Mouse (Mus musculus) embryo, embryonic 10.5 days (tissue): Measurements from ENCODE around the gene Smox.

Experiments
- DNase-seq: peaks from one replicate; pipeline ENCODE4 v3.0.0-alpha.2; 2015; ENCODE audit warnings: low spot score

Smox gene

DNA sequence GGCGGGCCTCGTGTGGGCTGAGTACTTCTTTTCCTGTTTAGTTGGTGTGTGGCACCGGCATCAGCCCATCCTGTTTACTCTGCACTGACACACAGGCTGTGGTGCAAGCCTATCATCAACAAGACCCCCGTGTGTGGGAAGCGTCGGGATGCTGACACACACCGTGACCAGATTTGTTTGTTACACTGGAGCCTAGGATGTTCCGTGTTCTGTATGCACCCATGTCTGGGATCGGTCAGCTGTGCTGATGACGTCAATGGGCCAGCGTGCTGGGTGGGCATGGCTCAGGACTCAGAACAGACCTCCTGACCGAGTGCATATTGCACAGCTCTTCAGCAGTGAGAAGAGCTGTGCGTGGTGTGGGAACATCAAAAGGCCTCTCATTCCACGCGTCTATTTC lies 6.2 kb upstream of the Smox start:
- no peak for DNase-seq

DNA sequence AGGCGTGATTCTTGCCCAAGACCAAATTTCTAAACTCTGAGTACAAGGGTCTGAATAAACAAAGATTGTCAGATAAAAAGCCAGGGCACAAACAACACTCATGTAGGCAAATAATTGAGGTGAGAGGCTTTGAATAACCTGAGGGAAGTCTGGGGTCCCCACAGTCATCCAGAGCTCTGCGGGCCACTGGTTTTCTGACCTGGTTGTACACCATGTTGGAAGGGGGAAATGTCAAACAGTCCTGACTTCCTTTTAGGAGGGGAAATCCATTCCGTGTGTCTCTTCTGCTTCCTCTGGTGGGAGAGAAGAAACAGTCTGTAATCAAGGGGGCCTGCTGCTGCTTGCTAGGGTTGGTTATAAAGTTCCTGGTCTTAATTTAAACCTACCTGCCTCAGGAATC lies 5.2 kb upstream of the Smox start:
- no peak for DNase-seq

GRCm38 (mm10) chr2:131487337-131487736 lies 4.0 kb upstream of the Smox start:
- DNase-seq = peak; percentile 49

- DNase-seq = no peak
Measured at GRCm38 (mm10) chr2:131488261-131488660, 3.0 kb upstream of the Smox start.

- DNase-seq = no peak
Measured at GRCm38 (mm10) chr2:131488870-131489269, 2.4 kb upstream of the Smox start.

- no peak for DNase-seq
Measured at GRCm38 (mm10) chr2:131489591-131489990, 1.7 kb upstream of the Smox start.

DNA sequence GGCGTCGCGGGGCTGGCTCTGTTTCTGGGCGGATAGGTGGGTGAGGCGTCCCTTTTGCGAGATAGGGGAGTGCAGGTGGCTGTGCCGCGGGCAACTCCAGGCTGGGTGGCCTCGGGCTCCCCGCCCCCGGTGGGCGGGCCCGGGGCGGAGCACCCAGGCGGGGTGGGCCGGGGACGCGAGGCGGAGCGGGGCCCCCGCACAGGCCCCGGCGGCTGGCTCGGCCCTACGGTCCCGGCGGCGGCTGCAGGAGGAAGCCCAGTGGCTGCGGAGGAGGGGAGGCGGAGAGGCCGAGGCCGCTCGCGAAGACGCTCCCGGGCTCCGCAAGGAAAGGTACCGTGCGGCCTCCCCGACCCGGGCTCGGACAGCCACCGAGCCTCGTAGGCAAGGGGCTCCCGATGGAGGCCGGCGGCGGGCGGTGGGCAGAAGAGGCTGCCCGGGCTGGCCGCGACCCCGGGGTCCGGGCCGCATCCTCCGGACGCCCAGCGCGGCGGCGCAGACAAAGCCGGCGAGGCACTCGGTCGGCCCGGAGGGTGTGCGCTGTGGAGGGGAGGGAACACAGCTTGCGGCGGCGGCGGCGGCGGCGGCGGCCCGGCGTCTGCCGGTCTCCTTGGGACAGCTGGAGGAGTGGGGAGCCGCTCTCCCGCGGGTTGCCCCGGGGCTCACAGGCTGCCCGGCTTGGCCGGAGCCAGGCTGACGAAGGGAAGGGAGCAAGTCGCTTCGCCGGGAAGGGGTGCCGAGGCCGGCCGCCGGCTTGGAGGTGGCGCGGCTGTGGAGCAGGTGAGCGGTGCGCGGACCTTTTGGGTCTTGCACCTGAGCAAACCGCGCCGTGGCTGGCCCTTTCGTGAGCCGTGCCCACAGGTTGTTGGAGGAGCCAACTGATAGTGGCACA lies 655 bp downstream of the Smox start:
- DNase-seq = peak; percentile 80

GRCm38 (mm10) chr2:131492596-131493139 lies 1.4 kb downstream of the Smox start:
- DNase-seq = peak; percentile 27

DNA sequence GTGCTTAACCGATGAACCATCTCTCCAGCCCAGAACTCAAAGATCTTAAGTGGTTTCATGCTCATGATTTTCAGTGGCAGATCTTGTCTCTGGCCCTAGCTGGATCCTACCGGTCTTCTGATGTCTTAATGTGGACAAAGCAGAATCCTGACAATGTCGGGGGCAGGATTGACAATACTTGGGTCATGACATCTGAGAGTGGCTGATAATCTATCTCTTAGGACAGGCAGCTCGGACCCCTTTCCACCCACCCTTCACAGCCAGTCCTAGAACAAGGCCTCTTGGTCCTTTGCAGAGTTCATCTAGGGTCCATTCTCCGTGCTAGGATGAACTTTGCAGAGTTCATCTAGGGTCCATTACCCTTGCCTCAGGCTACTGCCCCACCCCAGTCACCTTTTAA lies 2.1 kb downstream of the Smox start:
- no peak for DNase-seq

DNA sequence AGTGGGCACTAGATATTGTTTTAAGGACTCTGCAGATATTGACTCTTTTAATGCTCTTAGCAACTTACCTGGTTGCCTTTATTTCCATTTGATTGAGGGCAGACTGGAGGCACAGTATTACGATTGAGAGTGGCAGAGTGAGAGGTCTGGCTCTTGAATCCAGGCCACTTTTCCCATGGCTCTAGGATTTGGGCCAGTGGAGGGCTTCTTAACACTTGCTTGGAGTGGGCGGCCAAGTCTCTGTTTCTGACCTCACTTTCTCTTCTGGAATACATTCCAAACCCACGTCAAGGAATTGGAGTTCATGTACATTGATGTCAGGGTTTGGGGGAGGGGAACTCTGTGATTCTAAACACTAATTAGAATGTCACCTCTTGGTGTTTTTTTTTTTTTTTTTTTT lies 4.0 kb downstream of the Smox start:
- no peak for DNase-seq

DNA sequence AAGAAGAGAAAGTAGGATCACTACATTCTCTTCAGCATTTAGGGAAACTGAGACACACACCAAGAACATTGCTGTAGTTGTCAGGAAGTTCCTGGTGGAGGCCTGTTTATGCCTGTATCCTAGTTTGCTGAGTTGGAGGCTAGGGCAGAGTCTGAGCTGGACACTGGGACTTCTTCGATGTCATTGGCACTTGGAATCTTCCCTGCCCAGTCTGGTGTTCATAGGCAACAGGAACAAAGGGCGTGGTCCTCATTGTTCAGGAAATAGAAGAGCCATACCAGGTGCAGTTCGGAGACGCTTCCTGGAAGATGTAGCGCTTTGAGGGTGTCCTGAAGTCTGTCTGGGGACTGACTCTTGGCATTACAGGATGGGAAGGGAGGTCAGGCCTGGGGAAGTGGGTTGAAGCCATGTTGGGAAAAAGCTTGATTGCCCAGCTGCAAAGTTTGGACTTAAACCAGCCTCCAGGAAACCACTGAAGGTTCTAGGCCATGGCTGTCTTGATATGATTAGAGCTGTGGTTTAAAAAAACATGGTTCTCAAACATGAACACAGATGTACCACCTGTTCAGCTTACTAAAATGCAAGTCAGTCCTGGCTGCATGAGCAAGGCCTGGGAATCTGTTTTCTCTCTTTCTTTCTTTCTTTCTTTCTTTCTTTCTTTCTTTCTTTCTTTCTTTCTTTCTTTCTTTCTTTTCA lies 5.0 kb downstream of the Smox start:
- no peak for DNase-seq

- DNase-seq = no peak
Measured at GRCm38 (mm10) chr2:131497224-131497856, 6.0 kb downstream of the Smox start.

GRCm38 (mm10) chr2:131498219-131498618 lies 6.9 kb downstream of the Smox start:
- no peak for DNase-seq

- DNase-seq = no peak
Measured at GRCm38 (mm10) chr2:131499290-131499845, 8.1 kb downstream of the Smox start.

DNA sequence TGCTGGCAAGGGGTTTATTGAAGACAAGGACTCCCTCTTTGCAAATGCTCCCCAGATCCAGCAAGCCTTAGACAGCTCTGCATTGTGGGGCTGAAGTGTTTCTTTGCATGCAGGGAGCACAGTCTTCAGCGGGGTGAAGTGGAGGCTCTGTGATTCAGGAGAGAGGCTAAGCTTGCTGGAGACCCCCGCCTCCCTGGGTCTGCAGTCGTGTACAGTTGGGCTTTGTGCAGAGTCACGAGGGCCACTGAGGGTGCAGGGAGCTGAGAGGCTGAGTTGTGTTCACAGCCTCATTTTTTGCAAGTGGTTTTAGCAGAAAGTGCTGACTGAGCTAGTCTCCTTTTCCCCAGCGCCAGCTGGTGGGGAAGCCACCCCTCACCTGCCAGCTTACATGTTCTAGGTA lies 10.6 kb downstream of the Smox start:
- no peak for DNase-seq

DNA sequence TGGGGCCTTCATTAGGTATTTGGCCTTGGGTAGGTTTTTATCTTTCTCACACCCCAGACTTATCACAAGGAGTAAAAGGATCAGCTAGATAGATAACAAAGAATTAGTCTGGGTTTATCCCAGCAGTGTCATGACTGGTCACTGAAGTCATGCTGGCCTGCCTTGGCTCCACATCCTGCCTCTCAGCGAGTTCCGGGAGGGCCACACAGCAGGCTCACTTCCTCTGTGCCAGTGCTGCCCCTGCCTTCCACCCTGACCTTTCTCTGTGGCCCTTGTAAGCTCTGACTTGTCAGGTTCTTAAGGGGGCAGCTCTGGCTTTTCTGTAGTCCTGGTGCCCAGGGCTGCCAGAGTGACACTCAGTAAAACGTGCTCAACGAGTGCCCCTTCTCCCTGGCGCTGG lies 11.3 kb downstream of the Smox start:
- DNase-seq = no peak

- no peak for DNase-seq
Measured at GRCm38 (mm10) chr2:131505431-131505830, 14.1 kb downstream of the Smox start.

DNA sequence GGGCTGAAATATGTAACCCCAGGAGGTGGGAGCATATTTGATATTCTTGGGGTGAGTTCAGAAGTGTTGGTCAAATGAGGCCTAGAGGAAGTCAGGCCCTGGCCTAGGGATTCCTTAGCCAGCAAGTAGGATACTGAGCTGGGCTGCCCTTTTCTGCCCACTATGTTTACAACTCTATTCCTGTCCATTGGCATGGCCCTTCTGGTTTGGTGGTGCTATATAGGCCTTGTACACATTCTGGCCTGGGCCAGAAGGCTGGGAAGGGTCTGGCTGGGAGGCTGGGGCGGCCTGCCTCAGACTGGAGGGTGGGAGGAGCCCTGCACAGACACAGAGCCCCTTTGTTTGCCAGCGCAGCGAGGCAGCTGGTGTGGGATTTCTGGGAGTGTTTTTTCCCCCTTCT lies 15.1 kb downstream of the Smox start:
- DNase-seq = peak; percentile 70

DNA sequence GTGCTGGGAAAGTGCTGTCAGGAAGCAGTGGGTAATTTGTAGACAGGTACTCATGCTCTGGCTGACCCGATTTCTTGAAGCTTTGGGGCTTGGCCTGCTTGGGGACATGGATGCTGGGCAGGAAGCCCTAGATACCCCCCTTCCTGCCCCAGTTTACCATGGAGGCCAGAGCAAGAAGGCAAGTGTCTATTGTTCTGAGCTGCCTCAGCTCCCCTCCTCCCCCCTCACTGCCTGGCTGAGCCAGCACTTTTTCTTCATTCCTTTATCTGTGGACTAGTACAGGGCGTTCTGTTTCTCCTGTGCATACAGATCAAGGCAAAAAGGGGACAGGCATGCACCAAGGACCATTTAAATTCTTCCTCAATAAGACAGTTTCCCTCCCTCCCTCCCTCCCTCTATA lies 17.2 kb downstream of the Smox start:
- no peak for DNase-seq

DNA sequence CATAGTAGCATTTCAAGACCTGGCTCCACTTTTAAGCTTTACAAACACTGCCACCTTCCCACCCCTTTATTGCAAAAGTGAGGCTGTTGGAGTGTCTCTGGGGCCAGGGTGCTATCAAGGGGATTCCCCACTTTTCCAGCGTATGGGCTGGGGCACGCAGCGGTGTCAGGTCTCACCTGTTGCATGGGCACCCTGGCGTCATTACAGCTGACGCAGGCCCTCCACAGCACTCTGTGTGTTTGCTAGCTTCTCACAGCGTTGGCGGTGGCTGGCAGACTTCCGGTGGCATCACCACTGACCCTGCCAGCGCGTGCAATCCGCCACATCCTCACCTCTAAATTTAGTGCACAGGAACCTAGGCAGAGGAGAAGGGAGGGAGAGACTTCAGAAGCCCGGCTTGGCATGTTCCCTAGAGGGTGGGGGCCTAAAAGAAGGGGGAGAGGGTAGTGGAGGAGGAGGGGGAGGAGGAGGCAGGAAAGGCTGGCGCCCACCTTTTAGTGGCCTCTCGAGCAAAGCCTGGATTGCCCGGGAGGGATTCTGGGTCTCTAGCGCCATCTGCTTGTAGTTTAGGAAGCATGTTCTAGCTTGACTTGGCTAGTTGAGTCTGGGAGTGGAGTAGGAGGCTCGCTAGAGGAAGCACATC lies 18.5 kb downstream of the Smox start:
- DNase-seq = peak; percentile 92

DNA sequence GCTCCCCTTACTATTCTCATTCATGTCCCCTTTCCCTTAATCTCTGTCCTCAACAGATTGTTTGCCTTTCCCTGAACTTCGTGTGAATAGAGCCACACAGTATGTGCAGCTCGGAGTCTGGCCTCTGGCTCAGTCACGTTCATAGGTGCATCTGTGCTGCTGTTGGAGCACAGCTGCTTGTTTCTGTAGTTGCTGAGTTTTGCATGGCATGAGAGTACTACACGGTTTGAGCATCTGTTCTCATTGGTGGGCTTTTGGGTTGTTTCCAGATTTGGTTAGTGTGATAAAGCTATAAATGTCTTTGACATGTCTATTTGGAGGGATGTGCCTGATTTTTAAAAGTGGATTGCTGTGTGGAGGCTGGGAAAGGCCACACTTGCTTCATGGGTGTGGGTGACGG lies 19.2 kb downstream of the Smox start:
- DNase-seq = no peak

GRCm38 (mm10) chr2:131513477-131513876 lies 22.2 kb downstream of the Smox start:
- no peak for DNase-seq
